Mouse (Mus musculus) ES-CJ7 (cell line): ENCODE data around the gene Cbln3.
A peak's percentile ranks its signal among the peaks of the same experiment; 100 is the strongest.

Experiments
- DNase-seq: peaks from one replicate; pipeline ENCODE4 v3.0.0; 2011; ENCODE audit warnings: low read depth, low spot score

Cbln3 gene

DNA sequence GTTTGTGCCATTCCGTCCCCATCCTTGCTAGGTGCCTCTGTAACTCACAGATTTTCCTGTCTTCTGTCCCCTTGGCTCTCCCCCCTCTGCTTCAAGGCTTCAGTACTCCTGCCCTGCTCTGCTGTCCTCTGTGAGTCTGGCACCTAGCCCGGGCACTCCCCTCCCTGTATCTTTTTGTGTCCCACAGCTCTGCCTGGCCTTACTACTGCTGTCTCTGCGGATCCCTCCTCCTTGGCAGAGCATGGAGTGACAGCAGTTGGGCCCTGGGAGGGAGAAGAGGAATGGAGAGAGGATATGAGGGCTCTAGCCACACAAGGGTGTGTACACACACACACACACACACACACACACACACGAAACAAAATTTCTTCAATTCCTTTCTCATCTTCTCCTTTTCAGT lies at the start of gene Cbln3:
TSS of gene Cbln3 (minus strand) at position 227 of the 400 bp plus-strand sequence.
- no peak for DNase-seq

- DNase-seq = no peak
Observed at GRCm38 (mm10) chr14:55933586-55933985, 49.4 kb upstream of the Cbln3 start.

DNA sequence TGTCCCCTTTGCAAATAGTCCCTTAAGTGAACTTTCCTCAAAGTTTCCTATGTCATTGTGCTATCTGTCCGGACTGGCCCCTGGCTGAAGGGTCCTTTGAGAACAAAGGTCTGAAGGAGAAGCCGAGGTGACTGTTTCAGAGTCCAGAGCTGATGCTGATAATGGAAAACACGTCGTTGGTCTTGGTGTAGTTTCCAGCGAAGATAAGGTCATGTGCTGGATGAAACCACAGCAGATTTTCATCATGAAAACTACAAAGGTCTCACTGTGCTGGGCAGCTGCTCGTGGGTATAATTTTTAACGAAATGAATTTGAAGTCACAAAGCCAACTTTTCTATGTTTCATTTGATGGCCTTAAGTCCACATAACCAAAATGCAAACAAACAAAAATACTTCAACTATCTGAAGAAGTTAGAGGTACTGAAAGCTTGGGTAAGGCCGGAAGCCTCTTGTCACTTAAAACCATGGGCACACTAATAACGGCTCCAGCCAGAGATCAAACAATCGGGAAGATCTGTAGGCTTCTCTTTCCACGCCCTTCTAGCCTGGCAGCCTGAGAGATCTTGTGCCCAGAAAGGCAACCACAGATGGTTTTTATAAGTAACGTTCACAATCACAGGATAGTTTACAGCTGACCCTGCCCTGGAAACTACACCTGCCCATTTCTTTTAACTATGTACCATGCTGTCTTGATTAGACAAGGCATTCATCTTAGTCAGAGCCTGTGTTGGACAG lies 45.2 kb upstream of the Cbln3 start:
- no peak for DNase-seq

GRCm38 (mm10) chr14:55926847-55927246 lies 42.7 kb upstream of the Cbln3 start:
- no peak for DNase-seq

DNA sequence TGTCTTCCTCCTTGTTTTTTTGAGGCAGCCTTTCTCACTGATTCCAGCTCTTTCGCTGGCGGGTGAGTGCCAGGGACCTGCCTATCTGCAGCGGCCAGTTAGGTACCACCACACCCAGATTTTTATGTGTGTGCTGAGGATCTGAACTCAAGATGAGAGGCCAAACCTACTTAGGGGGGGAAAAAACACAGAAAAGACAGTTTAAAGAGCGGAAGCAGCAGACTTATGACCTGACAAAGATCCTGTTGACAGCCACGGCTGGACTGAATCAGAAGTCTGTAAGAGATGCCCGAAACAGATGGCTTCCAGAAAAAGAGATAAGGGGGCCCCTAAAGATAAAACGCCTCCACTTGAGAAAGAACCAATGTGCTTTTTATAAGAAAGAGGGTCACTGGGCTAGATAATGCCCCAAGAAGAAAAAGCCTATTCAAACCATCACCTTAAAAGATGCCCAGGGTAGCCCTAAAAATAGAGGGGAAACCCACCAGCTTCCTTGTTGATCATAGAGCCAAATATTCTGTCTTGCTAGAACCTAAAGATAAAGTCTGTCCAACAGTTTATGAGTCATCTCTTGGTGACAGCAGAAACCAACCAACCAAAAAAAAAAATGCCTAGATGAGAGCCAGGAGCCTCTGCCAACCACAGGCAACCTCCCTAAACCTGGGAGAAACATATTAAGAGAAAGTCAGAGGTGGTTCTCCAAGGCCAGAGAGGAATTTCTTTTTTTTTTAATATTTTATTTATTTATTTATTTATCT lies 38.5 kb upstream of the Cbln3 start:
- no peak for DNase-seq

- peak; percentile 92 for DNase-seq
Observed at GRCm38 (mm10) chr14:55918240-55919082, 34.3 kb upstream of the Cbln3 start.

DNA sequence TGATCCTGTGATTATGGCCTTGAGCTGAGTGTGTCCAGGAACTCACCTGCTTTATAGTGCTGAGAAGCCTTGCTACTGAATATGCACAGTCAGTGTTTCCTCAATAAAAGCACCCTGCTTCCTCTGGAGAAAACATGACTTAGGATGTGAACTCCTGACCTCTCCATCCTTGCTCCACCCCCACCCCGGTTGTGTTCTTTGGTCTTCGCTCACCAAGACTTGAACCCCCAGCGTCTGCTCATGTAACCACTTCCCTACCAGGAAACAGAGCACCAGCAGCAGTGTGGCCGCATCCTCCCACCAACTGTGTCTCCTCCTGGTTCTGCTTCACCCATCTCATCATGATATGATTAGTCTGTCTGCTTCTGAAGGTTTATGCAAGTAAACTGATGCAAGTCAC lies 29.2 kb upstream of the Cbln3 start:
- DNase-seq = peak; percentile 47

DNA sequence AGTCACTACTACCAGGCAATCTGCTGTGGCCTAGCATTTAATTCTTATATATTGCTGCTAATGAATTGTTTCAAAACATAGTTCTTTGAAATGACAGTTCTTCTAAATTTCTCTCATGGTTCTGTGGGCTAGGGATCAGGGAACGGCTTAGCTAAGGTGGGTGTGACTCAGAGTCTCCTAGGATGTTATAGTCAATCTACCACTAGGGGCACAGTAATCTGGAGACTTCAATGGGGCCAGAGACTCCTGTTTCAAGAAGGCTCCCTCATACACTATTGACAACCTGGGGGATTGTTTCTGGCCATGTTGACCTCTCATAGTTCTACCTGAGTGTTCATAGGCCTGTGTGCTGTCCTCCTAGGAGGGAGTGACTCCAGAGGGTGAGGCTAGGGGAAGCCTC lies 21.3 kb upstream of the Cbln3 start:
- peak; percentile 49 for DNase-seq

- no peak for DNase-seq
Observed at GRCm38 (mm10) chr14:55900414-55900755, 16.2 kb upstream of the Cbln3 start.

GRCm38 (mm10) chr14:55899701-55900413 lies 15.7 kb upstream of the Cbln3 start, which contains the start of gene Sdr39u1:
Sdr39u1 (minus strand) TSS chr14:55900293.
- DNase-seq = peak; percentile 94

DNA sequence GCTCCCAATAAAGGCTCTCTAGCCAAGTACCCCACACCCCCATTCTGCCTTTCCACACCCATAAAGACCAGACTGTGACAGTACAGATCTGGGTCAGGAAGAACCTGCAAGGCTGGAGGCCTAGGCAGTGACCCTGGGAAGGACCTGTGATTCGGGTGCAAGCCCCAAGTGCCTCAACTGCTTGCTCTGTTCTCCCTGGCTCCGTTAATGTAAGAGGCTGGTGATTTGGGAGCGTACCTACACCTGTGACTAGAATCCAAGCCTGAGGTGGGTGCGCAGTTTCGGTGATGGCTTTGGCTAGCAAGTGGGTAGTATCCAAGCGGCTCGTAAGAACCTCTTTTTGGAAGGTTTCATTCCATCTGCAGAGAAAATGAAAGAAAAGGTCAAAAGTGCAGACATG lies 14.8 kb upstream of the Cbln3 start:
- DNase-seq = no peak

DNA sequence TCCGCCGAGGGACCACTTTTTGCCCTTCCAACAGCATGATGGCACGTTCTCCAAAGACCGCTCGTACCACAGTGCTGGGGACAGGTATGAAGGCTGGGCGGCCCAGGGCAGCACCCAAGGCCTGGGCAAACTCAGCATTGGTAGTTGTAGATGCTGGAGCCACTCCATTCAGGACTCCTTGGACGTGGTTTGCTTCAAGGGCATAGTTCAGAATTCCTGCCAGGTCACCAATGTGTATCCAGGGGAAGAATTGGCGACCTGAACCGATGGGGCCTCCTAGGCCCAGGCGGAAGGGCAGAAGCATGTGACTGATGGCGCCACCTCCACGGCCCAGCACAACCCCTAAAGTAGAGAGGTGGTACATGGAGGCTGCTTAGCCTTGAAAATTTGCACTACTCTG lies 13.5 kb upstream of the Cbln3 start:
- no peak for DNase-seq

DNA sequence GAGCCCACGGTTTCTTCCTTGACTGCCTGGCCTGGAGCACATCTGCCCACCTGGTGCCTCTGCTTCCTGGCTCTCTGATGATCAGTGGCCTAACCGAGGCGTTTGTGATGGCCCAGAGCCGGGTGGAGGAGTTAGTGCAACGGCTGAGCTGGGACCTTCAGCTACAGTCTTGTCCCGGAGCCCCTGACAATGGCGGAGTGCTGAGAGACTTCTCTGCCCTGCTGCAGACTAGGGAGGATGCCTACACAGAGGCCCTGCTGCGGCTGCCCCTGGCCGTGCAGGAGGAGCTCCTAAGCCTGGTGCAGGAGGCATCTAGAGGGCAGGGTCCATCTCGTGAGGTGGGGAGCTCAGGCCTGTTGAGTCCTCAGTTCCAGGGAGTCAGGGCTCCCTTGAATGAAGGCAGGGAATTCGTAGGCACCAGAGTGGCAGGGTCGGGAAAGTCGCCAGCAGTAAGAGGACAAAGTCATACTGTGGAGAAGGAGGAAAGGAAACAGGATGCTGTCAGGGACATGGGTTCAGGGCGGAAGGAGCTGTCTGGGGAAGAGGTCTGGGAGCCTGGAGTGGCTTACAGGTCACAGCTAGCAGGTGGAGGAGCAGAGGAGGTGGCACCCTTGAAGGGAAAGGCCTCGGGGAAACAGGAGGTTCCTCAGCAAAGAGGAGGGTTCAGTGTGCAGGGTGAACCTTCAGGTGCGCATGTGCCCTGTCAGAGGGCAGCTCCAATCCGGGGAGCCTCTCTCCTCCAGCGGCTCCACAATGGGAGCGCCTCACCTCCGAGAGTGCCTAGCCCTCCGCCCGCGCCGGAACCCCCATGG lies 2.6 kb upstream of the Cbln3 start:
- DNase-seq = no peak

- DNase-seq = no peak
Observed at GRCm38 (mm10) chr14:55885791-55886271, 1.6 kb upstream of the Cbln3 start.

GRCm38 (mm10) chr14:55885114-55885790 lies 1.1 kb upstream of the Cbln3 start:
- no peak for DNase-seq

DNA sequence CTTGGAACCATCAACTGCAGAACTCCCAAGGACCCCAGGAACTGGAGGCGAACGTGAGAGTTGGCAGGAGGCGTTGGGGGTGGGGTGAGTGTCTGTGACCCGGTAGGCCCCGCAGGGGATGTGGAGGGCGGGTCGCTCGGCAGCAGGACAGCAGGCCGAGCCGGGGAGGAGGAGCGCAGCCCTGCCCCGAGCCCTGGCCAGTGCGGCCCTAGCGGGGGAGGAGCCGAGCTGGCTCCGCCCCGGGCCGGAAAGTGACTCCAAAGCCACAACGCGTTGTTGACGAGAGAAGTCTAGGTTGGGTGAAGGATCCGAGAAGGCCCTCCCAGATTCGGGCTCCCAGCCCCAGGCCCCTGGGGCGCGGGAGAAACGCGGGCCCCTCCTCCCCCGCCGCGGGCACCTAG lies 521 bp upstream of the Cbln3 start, which contains the start of gene Khnyn:
TSS of gene Khnyn (plus strand) at position 235 of the 401 bp plus-strand sequence.
- DNase-seq = peak; percentile 86

DNA sequence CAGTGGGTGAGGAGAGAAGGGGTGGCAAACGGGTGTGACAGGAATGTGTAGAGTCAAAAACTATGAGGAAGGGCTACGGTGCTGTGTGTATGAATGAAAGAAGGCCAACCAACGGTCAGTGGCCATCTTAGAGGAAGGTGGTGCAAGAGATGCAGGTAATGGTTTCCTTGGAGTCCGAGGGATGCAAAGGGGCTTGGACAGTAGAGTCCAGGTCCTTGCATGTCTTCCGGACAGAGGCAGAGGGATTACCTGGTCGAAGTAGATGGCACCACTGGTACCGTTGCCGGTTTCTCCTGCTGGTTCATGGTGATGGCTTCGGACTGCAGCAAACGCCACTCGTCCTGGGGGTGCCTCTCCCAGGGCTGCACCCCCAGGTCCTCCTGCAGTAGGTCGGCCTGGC lies 529 bp downstream of the Cbln3 start:
- no peak for DNase-seq

GRCm38 (mm10) chr14:55883149-55883661 lies 987 bp downstream of the Cbln3 start:
- DNase-seq = no peak

GRCm38 (mm10) chr14:55882171-55882641 lies 2.0 kb downstream of the Cbln3 start:
- DNase-seq = peak; percentile 29
